Mouse (Mus musculus) forebrain, embryonic 13.5 days (tissue): Measurements from ENCODE around the gene AU041133. TPM values are rescaled to one million over a fixed set of nuclear protein-coding genes. Genes with fewer than 3 reads are reported as not detected.

Source experiments
- polyA plus RNA-seq: library from polyadenylated mRNA; unstranded; fragments of >200 nt; fragmentation: Nextera tagmentation; extraction: Ambion mirVana; gene quantifications from 2 replicates; pipeline ENCODE4 v1.2.1, GENCODE M21; 2015

AU041133 gene
- polyA plus RNA-seq, 1 experiment from 2014 or later: 9.2 TPM

Other genes with a start within 250 kb of the AU041133 start
- 3.9 and 5.8 TPM in 2 replicates for gene Zfp781, start 197.5 kb upstream of the AU041133 start, polyA plus RNA-seq
- gene Zfp873, start 79.9 kb upstream of the AU041133 start, polyA plus RNA-seq: 16.6 and 18.7 TPM in 2 replicates
- gene BC024063, start 44.7 kb upstream of the AU041133 start, polyA plus RNA-seq: 5.3 and 6.1 TPM in 2 replicates
- 17.7 and 21.6 TPM in 2 replicates for gene Zfp938, start 113.3 kb downstream of the AU041133 start, polyA plus RNA-seq
- gene 4932415D10Rik, start 188.6 kb downstream of the AU041133 start, polyA plus RNA-seq: not detected in 2 replicates
- gene Gm4924, start 226.2 kb downstream of the AU041133 start, polyA plus RNA-seq: 12.4 and 13.2 TPM in 2 replicates